In genomic region chr1:33758488-33758887, GRCm38 (mm10) we compare ENCODE assay signal across 12 mouse cellular contexts. TPM values are rescaled to one million over a fixed set of nuclear protein-coding genes. Genes with fewer than 3 reads are reported as not detected.
DNase-seq lines count a peak whose midpoint lies in the region; ATAC-seq lines count a peak whose summit lies in the region.
"Had no signal": no experiment of that assay in that cellular context is flagged by ENCODE, and none has a peak within 500 bp of the region (broad histone marks: within the 10 kb centered on the region; RNA-seq: fewer than 3 reads in every experiment).

No protein-coding gene starts in this region.

- no peak overlapping the region for H3K9ac ChIP-seq in stomach, embryonic 16.5 days (ENCODE audit: low read length)
- H3K9ac ChIP-seq in hindbrain, embryonic 16.5 days (ENCODE audit: low read depth, low read length), result no peak overlapping the region

- 0 out of 2 replicates have a peak overlapping the region, but pooled peaks have one; percentile 91 for H3K4me2 ChIP-seq in stomach, embryonic 16.5 days (ENCODE audit: low read depth, low read length)
- H3K4me2 ChIP-seq in hindbrain, embryonic 16.5 days (ENCODE audit: low read length), result no peak overlapping the region

- H3K4me3 ChIP-seq in stomach, embryonic 16.5 days (replicated peaks; ENCODE audit: low read length), result no peak overlapping the region
- no peak overlapping the region for H3K4me3 ChIP-seq in hindbrain, embryonic 16.5 days (ENCODE audit: low read length)

- no peaks in the 10 kb centered on the region for H3K9me3 ChIP-seq in stomach, embryonic 16.5 days (replicated peaks; ENCODE audit: control insufficient read depth, low read length)
- H3K9me3 ChIP-seq in hindbrain, embryonic 16.5 days (ENCODE audit: control insufficient read depth, low read length), result no peaks in the 10 kb centered on the region
- H3K9me3 ChIP-seq: forebrain, embryonic 13.5 days; neural tube, embryonic 13.5 days had no signal

- H3K27me3 ChIP-seq in stomach, embryonic 16.5 days (ENCODE audit: control insufficient read depth, insufficient read depth, low read length), result no peaks in the 10 kb centered on the region
- H3K27me3 ChIP-seq in hindbrain, embryonic 16.5 days (replicated peaks; ENCODE audit: control insufficient read depth, insufficient read depth, low read length), result no peaks in the 10 kb centered on the region
- H3K27me3 ChIP-seq: forebrain, embryonic 13.5 days had no signal

- 0 out of 2 replicates have a peak, but pooled peaks cover 10% of the 10 kb centered on the region for H3K4me1 ChIP-seq in stomach, embryonic 16.5 days (ENCODE audit: control insufficient read depth, insufficient read depth, low read length)
- H3K4me1 ChIP-seq in hindbrain, embryonic 16.5 days (ENCODE audit: control insufficient read depth, insufficient read depth, low read depth, low read length), result peaks cover 6% of the 10 kb centered on the region

- no peak for ATAC-seq in stomach, embryonic 16.5 days (ENCODE audit: insufficient read depth, low FRiP score)
- ATAC-seq in hindbrain, embryonic 16.5 days, result no peak

- WGBS in stomach, embryonic 16.5 days, result 53% methylated on average over 4 of the region's 4 CpGs
- WGBS in hindbrain, embryonic 16.5 days, result 49% methylated on average over 4 of the region's 4 CpGs

- DNase-seq in adrenal gland, postnatal 14 days, result peak; percentile 9
- no peak for DNase-seq in adrenal gland, adult 18-20 months (ENCODE audit: low spot score in 2 of 2)
- DNase-seq in spleen, postnatal 4 days (ENCODE audit: low spot score in 2 of 2), result peak; percentile 36 to 66
- DNase-seq in spleen, adult 12 weeks (ENCODE audit: low spot score), result no peak
- DNase-seq in liver, result peak; percentile 67
- no peak for DNase-seq in ovary, postnatal 14 days (ENCODE audit: low spot score)
- DNase-seq: cerebellum, adult 8-10 months; lung, postnatal 4 days had no signal

- H3K27ac ChIP-seq in stomach, embryonic 16.5 days (ENCODE audit: low read length), result peak overlapping the region; percentile 88; the same call in 1 of the 2 replicates
- H3K27ac ChIP-seq in hindbrain, embryonic 16.5 days (ENCODE audit: low read depth, low read length), result no peak overlapping the region
- H3K27ac ChIP-seq: forebrain, embryonic 13.5 days had no signal

- H3K36me3 ChIP-seq in stomach, embryonic 16.5 days (ENCODE audit: control insufficient read depth, insufficient read depth, low read length), result 0 out of 2 replicates have a peak, but pooled peaks cover 3% of the 10 kb centered on the region
- peaks cover 7% of the 10 kb centered on the region; the same call in 1 of the 2 replicates for H3K36me3 ChIP-seq in hindbrain, embryonic 16.5 days (ENCODE audit: control insufficient read depth, insufficient read depth, low read length)

RNA-seq across cellular contexts. Expression of gene Bag2, which starts 0.9 kb away (rescaled TPM):
- total RNA-seq in adrenal gland, postnatal 14 days (2021), result 17.8 and 18.7 TPM in 2 replicates
- 10 to 100 TPM; 15.7 to 17.9 TPM for total RNA-seq in adrenal gland, adult 18-20 months (2021)
- polyA plus RNA-seq in stomach, embryonic 16.5 days (2015; fragmentation: Nextera tagmentation; extraction: Ambion mirVana), result 82.4 and 88.2 TPM in 2 replicates
- 26.8 and 28.8 TPM in 2 replicates for polyA plus RNA-seq in hindbrain, embryonic 16.5 days (2015; fragmentation: Nextera tagmentation; extraction: Ambion mirVana)

RNA-seq across cellular contexts. Expression of gene Rab23, which starts 38.8 kb away (rescaled TPM):
- total RNA-seq in adrenal gland, postnatal 14 days (2021), result 12.0 and 15.2 TPM in 2 replicates
- total RNA-seq in adrenal gland, adult 18-20 months (2021), result 10 to 100 TPM in 1 of 2 experiments, 1 to 10 TPM in 1; 8.3 to 13.5 TPM
- polyA plus RNA-seq in stomach, embryonic 16.5 days (2015; fragmentation: Nextera tagmentation; extraction: Ambion mirVana), result 26.2 and 26.4 TPM in 2 replicates
- polyA plus RNA-seq in hindbrain, embryonic 16.5 days (2015; fragmentation: Nextera tagmentation; extraction: Ambion mirVana), result 29.2 and 30.0 TPM in 2 replicates

RNA-seq across cellular contexts. Expression of gene Zfp451, which starts 55.9 kb away (rescaled TPM):
- total RNA-seq in adrenal gland, postnatal 14 days (2021), result 31.6 and 33.2 TPM in 2 replicates
- 10 to 100 TPM; 30.8 to 32.8 TPM for total RNA-seq in adrenal gland, adult 18-20 months (2021)
- 20.8 and 21.7 TPM in 2 replicates for polyA plus RNA-seq in stomach, embryonic 16.5 days (2015; fragmentation: Nextera tagmentation; extraction: Ambion mirVana)
- 30.3 and 37.5 TPM in 2 replicates for polyA plus RNA-seq in hindbrain, embryonic 16.5 days (2015; fragmentation: Nextera tagmentation; extraction: Ambion mirVana)

Comparison
In these comparisons a context has a peak if more than half of its experiments do, and no peak if none do; other contexts are left out.
1. DNase-seq: peak in adrenal gland, postnatal 14 days (single experiment), spleen, postnatal 4 days (2 of 2) and liver (single experiment); none in adrenal gland, adult 18-20 months (0 of 2), spleen, adult 12 weeks (single experiment) and ovary, postnatal 14 days (single experiment).